Mouse (Mus musculus) brown adipose tissue, adult 24 weeks (tissue): ENCODE measurements around the gene Lcn12. TPM values are rescaled to one million over a fixed set of nuclear protein-coding genes. Genes with fewer than 3 reads are reported as not detected.

ENCODE experiments used
- H3K27ac ChIP-seq: fragments of 200-500 bp; replicated peaks from 2 replicates; pipeline ENCODE4 v1.5.1; 2012; ENCODE audit warnings: low read depth, mild to moderate bottlenecking, low read length
- H3K4me1 ChIP-seq: fragments of 200-500 bp; 2 replicates; pipeline ENCODE4 v1.6.1; 2012; ENCODE audit warnings: low read length, mixed read lengths; ENCODE audit not compliant: control insufficient read depth, insufficient read depth, insufficient read length
- H3K4me3 ChIP-seq: fragments of 200-500 bp; 2 replicates; pipeline ENCODE4 v1.5.1; 2012; ENCODE audit warnings: low read depth, mild to moderate bottlenecking, low read length, moderate library complexity; ENCODE audit not compliant: insufficient read depth
- polyA plus RNA-seq: library from polyadenylated mRNA; stranded (reverse); fragments of >200 nt; gene quantifications from 2 replicates; pipeline ENCODE4 v1.2.4, GENCODE M21; 2012; ENCODE audit not compliant: missing spikeins, insufficient read depth, insufficient read length

Gene Lcn12
- not detected in 2 replicates for polyA plus RNA-seq

DNA sequence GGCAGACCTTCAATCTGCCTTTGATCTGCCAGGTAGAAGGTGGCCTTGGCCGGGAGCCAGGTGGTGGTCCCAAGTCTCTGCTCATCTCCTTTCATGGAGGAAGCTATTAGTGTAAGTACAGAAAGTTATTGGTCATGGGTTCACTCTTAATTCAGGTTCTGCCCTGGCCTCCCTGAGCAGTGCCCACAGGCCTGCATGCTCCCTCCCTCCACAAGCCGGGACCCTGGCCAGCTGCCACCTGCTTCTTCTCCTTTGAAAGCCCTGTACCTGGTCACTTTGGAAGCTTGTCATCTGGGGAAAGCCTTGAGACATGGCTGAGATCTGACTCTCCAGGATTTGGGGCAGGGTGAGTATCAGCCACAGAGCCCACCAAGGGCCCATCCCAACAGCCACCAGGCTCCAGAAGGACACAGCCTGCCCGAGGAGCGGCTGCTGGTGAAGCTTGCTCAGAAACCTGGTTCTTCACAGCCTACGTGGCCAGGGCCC lies at the start of gene Lcn12:
Gene Lcn12 (minus strand): TSS at position 436 of the 486 bp plus-strand sequence.
- Histone ChIP-seq H3K27ac (no peak within 1 kb of the TSS), H3K4me1 (no peaks in the 10 kb centered on the region), H3K4me3 (no peak within 1 kb of the TSS)

DNA sequence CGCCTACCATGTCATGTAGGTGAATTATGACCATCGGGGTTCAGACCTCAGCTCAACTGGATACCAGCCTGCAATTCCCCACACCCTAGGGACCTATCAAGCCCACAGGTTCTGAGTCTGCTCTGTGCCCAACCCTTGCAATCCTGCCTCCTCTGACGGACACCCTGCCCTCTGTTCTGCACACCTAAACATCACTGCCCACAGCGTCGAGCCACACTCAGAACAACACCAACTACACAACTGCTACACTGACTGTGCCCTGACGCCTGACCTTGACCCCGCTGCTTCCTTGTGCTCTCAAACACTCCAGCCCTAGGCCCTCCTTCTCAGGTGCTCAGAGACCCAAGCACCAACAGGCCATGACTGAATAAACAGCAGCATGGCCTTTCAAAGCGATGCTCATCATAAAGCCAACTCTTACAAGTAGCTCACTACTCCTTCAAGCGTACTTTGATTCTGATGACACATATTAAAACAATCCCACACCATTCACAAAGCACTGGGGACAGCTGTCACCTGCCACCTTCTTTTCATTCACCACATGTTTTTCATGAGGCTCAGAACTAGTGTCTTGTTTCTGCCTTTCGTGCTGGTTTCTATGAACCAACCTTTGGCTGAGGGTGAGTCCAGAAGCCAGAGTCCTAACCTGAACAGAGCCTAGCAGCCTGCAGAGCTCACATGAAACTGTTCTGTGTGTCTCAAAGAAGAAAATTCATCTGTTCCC lies 48.1 kb upstream of the Lcn12 start:
- H3K27ac ChIP-seq = no peak overlapping the region
- no peak overlapping the region for H3K4me3 ChIP-seq

DNA sequence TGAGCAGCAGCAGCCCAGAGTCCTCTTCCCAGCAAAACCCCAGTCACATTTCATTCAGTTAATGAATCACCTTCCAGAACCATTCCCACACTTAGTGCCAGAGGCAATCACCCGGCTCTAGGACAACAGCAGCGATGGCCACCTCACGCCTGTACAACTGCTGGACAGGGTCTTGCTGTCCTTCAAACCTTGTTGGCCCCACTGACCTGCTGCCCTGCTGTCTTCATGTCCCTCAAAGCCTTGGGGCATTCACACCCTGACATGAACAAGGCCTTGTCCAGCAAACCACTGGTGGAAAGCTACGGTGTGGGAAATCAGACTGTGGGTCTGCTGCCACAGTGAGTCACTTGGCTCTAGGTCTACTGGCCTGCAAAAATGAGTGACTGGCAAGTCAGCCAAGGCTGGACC lies 46.8 kb upstream of the Lcn12 start:
- H3K27ac ChIP-seq = peak overlapping the region; percentile 6; the same call in 1 of the 2 replicates
- no peak overlapping the region for H3K4me3 ChIP-seq
- peaks cover 23% of the 10 kb centered on the region for H3K4me1 ChIP-seq

More for the DNA sequence above, 48.1 kb upstream of the Lcn12 start:
- peaks cover 24% of the 10 kb centered on the region for H3K4me1 ChIP-seq

DNA sequence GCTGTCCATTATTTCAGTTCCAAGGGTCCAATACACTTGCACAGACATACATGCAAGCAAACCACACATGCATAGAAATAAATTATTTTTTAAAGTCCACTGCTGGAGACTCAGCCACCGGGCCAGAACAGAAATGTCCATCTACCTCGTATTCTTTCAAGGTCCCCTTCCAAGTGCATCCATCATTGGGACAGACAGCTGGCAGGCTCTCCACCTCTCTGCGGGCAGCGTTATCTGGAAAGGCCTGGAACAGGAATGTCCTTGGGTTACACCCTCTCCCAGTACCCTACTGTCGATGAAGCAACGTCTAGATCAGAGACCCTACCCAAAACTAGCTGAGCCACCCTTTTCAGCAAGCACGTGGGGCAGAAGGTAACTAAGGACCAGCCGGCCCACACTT lies 42.8 kb upstream of the Lcn12 start:
- H3K4me1 ChIP-seq = peaks cover 18% of the 10 kb centered on the region
- no peak overlapping the region for H3K4me3 ChIP-seq
- H3K27ac ChIP-seq = peak overlapping the region; percentile 66; the same call in 1 of the 2 replicates

DNA sequence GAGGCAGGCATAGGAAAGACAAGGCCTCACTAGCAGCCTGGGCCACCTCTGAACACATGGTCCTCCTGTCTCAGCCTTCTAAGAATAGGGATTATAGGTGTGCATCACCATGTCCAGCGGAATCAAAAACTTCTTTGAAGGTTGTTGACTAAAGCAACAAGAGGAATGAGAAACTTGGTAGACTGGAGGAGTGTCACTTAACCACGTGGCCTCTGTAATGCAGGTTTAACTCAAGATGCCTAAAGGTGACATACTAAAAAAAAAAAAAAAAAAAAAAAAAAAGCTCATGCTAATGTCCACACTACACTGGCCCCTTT lies 41.1 kb upstream of the Lcn12 start:
- peaks cover 12% of the 10 kb centered on the region for H3K4me1 ChIP-seq
- H3K4me3 ChIP-seq = no peak overlapping the region
- H3K27ac ChIP-seq = peak overlapping the region; percentile 64

DNA sequence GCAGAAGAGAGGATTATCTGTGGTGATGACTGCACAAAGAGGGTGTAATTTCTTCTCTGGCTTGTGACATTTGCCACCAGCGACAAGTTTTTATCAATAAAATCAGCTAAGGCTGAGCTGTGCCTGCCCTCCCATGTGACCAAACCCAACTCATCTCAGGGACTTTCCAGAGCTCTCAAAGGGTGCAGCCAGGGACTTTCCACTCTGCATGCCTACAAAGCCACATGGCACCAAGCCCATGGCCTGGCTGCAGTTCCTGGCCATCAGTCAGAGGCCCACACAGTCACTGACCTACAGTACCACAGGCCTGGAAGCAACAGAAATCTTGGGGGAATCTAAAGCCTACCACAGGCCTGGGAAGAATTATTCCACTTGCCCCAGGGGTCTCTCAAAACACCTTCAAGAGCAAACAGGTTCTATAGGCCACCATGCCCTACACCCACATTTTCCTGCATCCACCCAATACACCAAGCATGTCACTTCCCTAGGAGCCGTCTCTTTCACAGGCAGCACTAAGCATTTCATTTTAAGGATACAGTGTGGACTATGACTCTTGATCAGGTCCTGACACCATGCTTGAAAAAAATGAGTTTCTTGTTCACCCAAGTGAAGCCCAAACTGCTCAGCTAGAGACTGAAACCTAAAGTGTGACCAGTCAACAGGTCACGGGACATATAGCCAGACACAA lies 40.6 kb upstream of the Lcn12 start:
- Histone ChIP-seq H3K27ac (peak overlapping the region; percentile 64), H3K4me1 (peaks cover 12% of the 10 kb centered on the region), H3K4me3 (no peak overlapping the region)

DNA sequence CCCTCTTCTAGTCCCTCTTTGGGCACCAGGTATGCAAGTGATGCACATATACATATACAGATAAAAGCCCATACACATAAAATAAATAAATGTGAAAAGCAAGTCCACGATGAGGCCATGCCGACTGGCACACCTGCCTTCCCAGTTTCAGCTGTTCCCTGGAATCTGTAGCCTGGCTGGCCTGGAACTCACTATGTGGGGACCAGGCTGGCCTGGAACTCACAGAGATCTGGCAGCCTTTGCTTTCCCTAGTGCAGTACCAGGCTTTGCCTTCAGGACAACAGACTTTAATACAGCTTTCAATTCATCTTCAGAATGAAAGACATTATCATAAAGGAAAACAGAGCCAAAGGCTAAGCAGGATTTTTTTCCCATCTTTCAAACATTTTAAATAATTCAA lies 40.0 kb upstream of the Lcn12 start:
- Histone ChIP-seq H3K4me3 (no peak overlapping the region), H3K4me1 (peaks cover 12% of the 10 kb centered on the region), H3K27ac (peak overlapping the region; percentile 41)

DNA sequence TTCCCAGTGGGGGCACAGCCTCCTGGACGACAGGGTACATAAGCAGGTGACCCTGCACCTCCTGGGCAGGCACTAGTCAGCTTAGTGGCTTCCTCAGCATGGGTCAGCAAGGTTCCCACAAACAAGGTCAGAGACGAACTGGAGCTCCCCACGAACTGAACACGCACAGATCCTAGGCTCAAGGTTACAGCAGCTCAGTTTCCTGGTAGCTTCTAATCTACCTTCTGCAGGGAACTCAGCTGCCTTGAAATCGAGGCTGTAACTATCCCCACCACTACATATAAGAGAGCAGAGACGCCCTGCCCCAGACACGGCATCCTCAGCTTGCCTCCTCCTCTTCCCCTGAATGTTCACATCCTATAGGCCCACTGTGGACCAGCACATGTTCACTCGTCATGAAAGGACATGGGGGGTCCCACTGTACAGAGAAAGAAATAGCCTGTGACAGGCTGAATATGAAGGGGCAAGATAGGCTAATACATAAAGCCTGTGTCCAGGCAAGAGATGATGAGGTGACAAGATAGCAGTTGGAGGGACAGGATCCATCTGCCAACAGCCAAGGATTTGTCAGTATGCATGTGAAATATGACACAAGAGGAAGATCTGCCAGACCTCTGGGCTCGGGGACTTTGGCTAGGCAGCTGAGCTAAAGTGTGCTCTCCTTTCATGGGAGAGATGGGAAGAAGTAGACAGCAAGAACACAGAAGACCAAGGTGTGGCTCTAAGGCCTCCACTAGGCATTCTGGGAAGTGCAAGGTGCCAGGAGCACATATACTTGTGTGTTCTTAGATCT lies 33.0 kb upstream of the Lcn12 start:
- Histone ChIP-seq H3K27ac (no peak overlapping the region), H3K4me3 (no peak overlapping the region), H3K4me1 (no peaks in the 10 kb centered on the region)

DNA sequence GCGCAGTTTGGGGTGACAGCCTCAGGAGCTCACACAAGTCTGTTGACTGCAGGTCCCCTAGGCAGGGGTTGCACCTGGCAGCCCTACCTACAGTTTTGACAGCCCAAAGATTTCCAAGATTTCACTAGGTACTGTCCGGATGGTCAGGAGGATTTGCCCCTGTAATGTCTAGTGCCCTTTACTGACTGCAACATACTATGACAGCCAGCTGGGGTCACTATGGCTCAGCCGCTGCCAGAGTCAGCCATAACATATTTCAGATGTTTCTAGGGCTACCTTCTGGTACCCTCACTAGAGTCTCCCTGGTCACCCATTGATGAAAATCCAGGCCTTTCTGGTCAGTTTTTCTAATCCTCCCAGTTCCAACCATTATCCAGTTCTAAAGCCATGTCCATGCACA lies 16.2 kb upstream of the Lcn12 start:
- Histone ChIP-seq H3K4me1 (no peaks in the 10 kb centered on the region), H3K4me3 (no peak overlapping the region), H3K27ac (no peak overlapping the region)

DNA sequence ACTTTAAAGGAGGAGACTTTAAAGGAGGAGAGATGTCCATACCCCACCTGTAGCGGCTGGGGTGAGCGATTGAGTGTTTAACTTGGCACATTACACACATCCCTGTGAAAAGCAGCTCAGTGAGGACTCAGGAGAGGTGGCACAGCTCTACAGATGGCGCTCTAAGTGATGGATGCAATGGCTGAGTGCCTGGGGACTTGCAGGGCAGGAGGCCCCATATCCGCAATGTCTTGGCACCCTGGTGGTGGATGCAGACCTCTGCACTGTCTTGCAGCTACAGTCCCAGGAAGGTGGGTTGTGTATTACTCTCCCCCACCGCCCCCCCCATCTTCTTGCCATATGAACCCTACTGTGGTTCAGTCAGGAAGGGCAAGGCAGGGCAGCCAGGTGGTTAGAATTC lies 13.3 kb upstream of the Lcn12 start:
- no peak overlapping the region for H3K27ac ChIP-seq
- H3K4me1 ChIP-seq = peaks cover 3% of the 10 kb centered on the region
- no peak overlapping the region for H3K4me3 ChIP-seq

DNA sequence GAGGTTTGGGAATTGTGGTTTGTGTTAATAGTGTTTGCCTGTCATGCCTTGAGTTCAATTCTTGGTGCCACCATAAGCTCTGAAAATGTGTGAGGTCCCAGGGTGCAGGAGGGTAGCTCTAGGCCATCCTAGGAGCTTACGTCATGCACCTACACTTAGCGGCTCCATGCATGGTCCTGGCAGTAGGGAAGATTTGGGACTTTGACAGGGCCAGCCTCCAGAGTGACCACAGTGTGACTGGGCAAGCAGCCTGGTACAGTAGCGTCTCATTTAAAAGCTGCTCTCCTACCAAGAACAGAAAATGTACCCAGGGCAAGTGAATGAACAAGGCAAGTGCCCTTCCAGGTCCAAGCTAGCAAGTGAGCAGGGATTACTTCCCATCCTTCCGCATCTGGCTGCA lies 12.1 kb upstream of the Lcn12 start:
- Histone ChIP-seq H3K27ac (no peak overlapping the region), H3K4me1 (peaks cover 8% of the 10 kb centered on the region), H3K4me3 (no peak overlapping the region)

DNA sequence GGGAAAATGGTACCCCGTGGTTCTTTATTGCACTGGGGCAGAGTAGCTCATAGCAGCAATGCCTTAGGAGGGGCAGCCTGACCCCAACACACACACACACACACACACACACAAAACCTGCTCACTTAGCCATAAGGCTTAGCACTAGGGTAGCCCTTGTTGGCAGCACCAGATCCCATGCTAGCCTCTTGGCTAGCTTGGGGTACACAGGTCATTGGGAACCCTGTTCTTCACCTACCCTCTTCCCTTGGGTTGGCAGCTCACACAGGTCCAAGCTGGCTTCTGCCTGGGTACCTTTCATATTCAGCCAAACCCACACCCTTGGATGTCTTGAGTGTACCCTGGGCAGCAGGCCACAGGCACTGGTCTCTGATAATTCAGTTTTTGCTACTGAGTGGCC lies 11.3 kb upstream of the Lcn12 start:
- H3K4me3 ChIP-seq = no peak overlapping the region
- H3K27ac ChIP-seq = no peak overlapping the region
- H3K4me1 ChIP-seq = peaks cover 10% of the 10 kb centered on the region

DNA sequence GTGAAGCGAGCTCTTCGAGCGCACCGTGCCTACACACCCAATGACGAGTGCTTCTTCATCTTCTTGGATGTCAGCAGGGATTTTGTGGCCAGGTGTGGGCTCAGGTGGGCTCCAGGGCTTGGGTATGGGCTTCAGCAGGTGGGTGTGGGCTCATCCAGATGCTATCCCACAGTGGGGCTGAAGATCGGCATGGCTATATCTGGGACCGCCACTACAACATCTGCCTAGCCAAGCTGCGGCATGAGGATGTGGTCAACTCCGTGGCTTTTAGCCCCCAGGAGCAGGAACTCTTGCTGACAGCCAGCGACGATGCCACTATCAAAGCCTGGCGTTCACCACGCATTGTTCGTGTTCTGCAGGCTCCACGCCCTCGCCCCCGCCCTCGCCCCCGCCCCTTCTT lies 10.8 kb upstream of the Lcn12 start:
- Histone ChIP-seq H3K4me3 (no peak overlapping the region), H3K4me1 (peaks cover 11% of the 10 kb centered on the region), H3K27ac (no peak overlapping the region)

DNA sequence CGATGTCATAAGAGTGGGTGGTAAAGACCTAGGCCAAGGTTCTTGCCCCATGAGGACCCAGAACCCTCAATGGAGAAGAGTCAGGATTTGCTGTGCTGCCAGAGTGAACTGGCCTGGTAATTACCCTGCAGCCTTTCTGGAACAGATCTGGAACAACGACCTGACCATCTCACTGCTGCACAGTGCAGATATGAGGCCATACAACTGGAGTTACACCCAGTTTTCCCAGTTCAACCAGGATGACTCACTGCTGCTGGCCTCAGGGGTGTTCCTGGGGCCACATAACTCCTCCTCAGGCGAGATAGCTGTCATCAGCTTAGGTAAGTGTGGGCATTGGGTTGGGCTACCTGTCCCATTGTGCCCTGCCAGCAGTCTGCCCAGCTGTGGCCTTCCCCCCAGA lies 9.0 kb upstream of the Lcn12 start:
- Histone ChIP-seq H3K27ac (no peak overlapping the region), H3K4me1 (peaks cover 11% of the 10 kb centered on the region), H3K4me3 (no peak overlapping the region)
